Mouse (Mus musculus) bone marrow macrophage, adult 2 months (primary cell): Measurements from ENCODE around the gene Ahnak2. TPM values are rescaled to one million over a fixed set of nuclear protein-coding genes. Genes with fewer than 3 reads are reported as not detected.

ENCODE experiments used
- H3K27ac ChIP-seq: 2 replicates; pipeline ENCODE4 v1.5.1; 2012; ENCODE audit warnings: low read depth, low read length; ENCODE audit not compliant: insufficient read depth
- H3K4me1 ChIP-seq: 2 replicates; pipeline ENCODE4 v1.6.1; 2012; ENCODE audit warnings: low read length; ENCODE audit not compliant: control insufficient read depth, insufficient read depth
- H3K4me3 ChIP-seq: 2 replicates; pipeline ENCODE4 v1.5.1; 2012; ENCODE audit warnings: mild to moderate bottlenecking, low read length, moderate library complexity; ENCODE audit not compliant: insufficient read depth
- CTCF ChIP-seq: IDR thresholded peaks from 2 replicates; pipeline ENCODE4 v1.5.1; 2012; ENCODE audit warnings: low read depth, mild to moderate bottlenecking, low read length, moderate library complexity
- POLR2A ChIP-seq: IDR thresholded peaks from 2 replicates; pipeline ENCODE4 v1.6.1; 2012; ENCODE audit warnings: mild to moderate bottlenecking, low read depth, low read length, borderline replicate concordance
- polyA plus RNA-seq: library from polyadenylated mRNA; stranded (reverse); fragments of >200 nt; gene quantifications from 2 replicates; pipeline ENCODE4 v1.2.4, GENCODE M21; 2012; ENCODE audit not compliant: missing spikeins, insufficient read depth, insufficient read length

Ahnak2 gene
- polyA plus RNA-seq, 1 experiment = 27.3 TPM

- no peak overlapping the region for H3K4me3 ChIP-seq
- no peaks in the 10 kb centered on the region for H3K4me1 ChIP-seq
- no peak for TF ChIP-seq CTCF
- no peak for TF ChIP-seq POLR2A
- no peak overlapping the region for H3K27ac ChIP-seq
These were observed 30.2 kb downstream of the Ahnak2 start for GRCm38 (mm10) chr12:112772306-112772705.

GRCm38 (mm10) chr12:112770396-112770795, 32.1 kb downstream of the Ahnak2 start:
- H3K4me3 ChIP-seq = no peak overlapping the region
- H3K4me1 ChIP-seq = no peaks in the 10 kb centered on the region
- TF ChIP-seq CTCF (no peak), POLR2A (no peak)
- no peak overlapping the region for H3K27ac ChIP-seq

GRCm38 (mm10) chr12:112769751-112770150, 32.7 kb downstream of the Ahnak2 start:
- Histone ChIP-seq H3K4me3 (no peak overlapping the region), H3K4me1 (no peaks in the 10 kb centered on the region), H3K27ac (no peak overlapping the region)
- TF ChIP-seq POLR2A (no peak), CTCF (no peak)

- H3K4me1 ChIP-seq = peaks cover 1% of the 10 kb centered on the region
- TF ChIP-seq POLR2A = no peak
- TF ChIP-seq CTCF = no peak
- H3K27ac ChIP-seq = no peak overlapping the region
- H3K4me3 ChIP-seq = no peak overlapping the region
These were observed 33.4 kb downstream of the Ahnak2 start for GRCm38 (mm10) chr12:112769031-112769430.

GRCm38 (mm10) chr12:112768166-112768565, 34.3 kb downstream of the Ahnak2 start:
- Histone ChIP-seq H3K4me3 (no peak overlapping the region), H3K4me1 (peaks cover 10% of the 10 kb centered on the region), H3K27ac (no peak overlapping the region)
- TF ChIP-seq CTCF (no peak), POLR2A (no peak)

GRCm38 (mm10) chr12:112767036-112767890, 35.2 kb downstream of the Ahnak2 start:
- Histone ChIP-seq H3K4me1 (peaks cover 13% of the 10 kb centered on the region), H3K27ac (no peak overlapping the region), H3K4me3 (no peak overlapping the region)
- no peak for TF ChIP-seq CTCF
- TF ChIP-seq POLR2A = no peak

- TF ChIP-seq POLR2A = no peak
- no peak for TF ChIP-seq CTCF
These were observed 35.9 kb downstream of the Ahnak2 start for GRCm38 (mm10) chr12:112766586-112766985.

GRCm38 (mm10) chr12:112764991-112765390, 37.5 kb downstream of the Ahnak2 start:
- no peak overlapping the region for H3K27ac ChIP-seq
- H3K4me1 ChIP-seq = peaks cover 13% of the 10 kb centered on the region
- no peak overlapping the region for H3K4me3 ChIP-seq
- TF ChIP-seq CTCF (no peak), POLR2A (no peak)

More at GRCm38 (mm10) chr12:112766586-112766985, 35.9 kb downstream of the Ahnak2 start:
- peaks cover 13% of the 10 kb centered on the region for H3K4me1 ChIP-seq
- H3K27ac ChIP-seq = no peak overlapping the region
- H3K4me3 ChIP-seq = no peak overlapping the region

GRCm38 (mm10) chr12:112764141-112764540, 38.3 kb downstream of the Ahnak2 start:
- no peak overlapping the region for H3K27ac ChIP-seq
- 0 out of 2 replicates have a peak overlapping the region, but pooled peaks have one; percentile 38 for H3K4me3 ChIP-seq
- no peak for TF ChIP-seq CTCF
- no peak for TF ChIP-seq POLR2A
- peaks cover 13% of the 10 kb centered on the region for H3K4me1 ChIP-seq

- TF ChIP-seq POLR2A (no peak), CTCF (no peak)
- H3K4me3 ChIP-seq = peak overlapping the region; percentile 38
- peak overlapping the region; percentile 24; the same call in 1 of the 2 replicates for H3K27ac ChIP-seq
- H3K4me1 ChIP-seq = peaks cover 13% of the 10 kb centered on the region
These were observed 39.3 kb downstream of the Ahnak2 start for GRCm38 (mm10) chr12:112763176-112763575.
